Mouse (Mus musculus): ENCODE measurements around the gene Serpinb1b.

- no peak for TF ChIP-seq GATA1 (IDR thresholded peaks at IDR 0.05; ENCODE audit: borderline replicate concordance, low read length)
- TF ChIP-seq CTCF (IDR thresholded peaks at IDR 0.05; ENCODE audit: low read depth, low read length) = no peak
Measured at GRCm38 (mm10) chr13:33090546-33090945, 12.2 kb downstream of the Serpinb1b start.
